Mouse (Mus musculus): Measurements from ENCODE around the gene Zfp971. TPM values are rescaled to one million over a fixed set of nuclear protein-coding genes. Genes with fewer than 3 reads are reported as not detected.
A peak's percentile ranks its signal among the peaks of the same experiment; 100 is the strongest.
"Not testable (repeated sequence)": the region's sequence is repeated elsewhere in the genome, so short reads cannot be mapped to it uniquely, and the experiment has no call there.

Gene Zfp971
- 13.2 and 16.4 TPM in 2 replicates for polyA plus RNA-seq (2014; fragmentation: Nextera tagmentation; extraction: Ambion mirVana)

GRCm38 (mm10) chr2:178023011-178023611 is at the start of gene Zfp971:
TSS of gene Zfp971 (plus strand) at chr2:178023284.
- peak within 1 kb of the TSS; percentile 56 for H3K4me3 ChIP-seq (ENCODE audit: low read depth, low read length)
- H3K9ac ChIP-seq (ENCODE audit: low read length) = peak within 1 kb of the TSS; percentile 64
- not testable (repeated sequence) for H3K27me3 ChIP-seq (ENCODE audit: control insufficient read depth, insufficient read depth, low read length); H3K9me3 ChIP-seq (ENCODE audit: control insufficient read depth, low read length); H3K36me3 ChIP-seq (ENCODE audit: control insufficient read depth, insufficient read depth, low read length); ATAC-seq (replicated peaks; ENCODE audit: low FRiP score); H3K4me1 ChIP-seq (replicated peaks; ENCODE audit: control insufficient read depth, insufficient read depth, low read length); H3K27ac ChIP-seq (ENCODE audit: low read depth, low read length)
- H3K4me2 ChIP-seq (ENCODE audit: low read depth, low read length, severe bottlenecking) = peak within 1 kb of the TSS; percentile 51
- WGBS = 1% methylated on average over 13 of the region's 15 CpGs
- DNase-seq (ENCODE audit: low spot score) = peak; percentile 67

- not testable (repeated sequence) for H3K4me3 ChIP-seq (ENCODE audit: low read depth, low read length); H3K9ac ChIP-seq (ENCODE audit: low read length); H3K27ac ChIP-seq (ENCODE audit: low read depth, low read length); DNase-seq (ENCODE audit: low spot score); H3K36me3 ChIP-seq (ENCODE audit: control insufficient read depth, insufficient read depth, low read length); ATAC-seq (replicated peaks; ENCODE audit: low FRiP score); H3K9me3 ChIP-seq (ENCODE audit: control insufficient read depth, low read length); H3K4me2 ChIP-seq (ENCODE audit: low read depth, low read length, severe bottlenecking); H3K27me3 ChIP-seq (ENCODE audit: control insufficient read depth, insufficient read depth, low read length); H3K4me1 ChIP-seq (replicated peaks; ENCODE audit: control insufficient read depth, insufficient read depth, low read length)
- 80% methylated on average over 6 of the region's 7 CpGs for WGBS
These were observed 48.3 kb upstream of the Zfp971 start for GRCm38 (mm10) chr2:177974814-177975213.

- not testable (repeated sequence) for H3K4me2 ChIP-seq (ENCODE audit: low read depth, low read length, severe bottlenecking); H3K36me3 ChIP-seq (ENCODE audit: control insufficient read depth, insufficient read depth, low read length); ATAC-seq (replicated peaks; ENCODE audit: low FRiP score); H3K9ac ChIP-seq (ENCODE audit: low read length); H3K27ac ChIP-seq (ENCODE audit: low read depth, low read length); H3K9me3 ChIP-seq (ENCODE audit: control insufficient read depth, low read length); DNase-seq (ENCODE audit: low spot score); H3K4me1 ChIP-seq (replicated peaks; ENCODE audit: control insufficient read depth, insufficient read depth, low read length); H3K27me3 ChIP-seq (ENCODE audit: control insufficient read depth, insufficient read depth, low read length); H3K4me3 ChIP-seq (ENCODE audit: low read depth, low read length)
- 77% methylated on average over 3 of the region's 3 CpGs for WGBS
These were observed 3.6 kb upstream of the Zfp971 start for GRCm38 (mm10) chr2:178019486-178019885.

GRCm38 (mm10) chr2:178020773-178021172 is 2.3 kb upstream of the Zfp971 start:
- not testable (repeated sequence) for H3K9ac ChIP-seq (ENCODE audit: low read length); H3K27ac ChIP-seq (ENCODE audit: low read depth, low read length); H3K36me3 ChIP-seq (ENCODE audit: control insufficient read depth, insufficient read depth, low read length); H3K9me3 ChIP-seq (ENCODE audit: control insufficient read depth, low read length); H3K4me1 ChIP-seq (replicated peaks; ENCODE audit: control insufficient read depth, insufficient read depth, low read length); DNase-seq (ENCODE audit: low spot score); H3K4me2 ChIP-seq (ENCODE audit: low read depth, low read length, severe bottlenecking); H3K4me3 ChIP-seq (ENCODE audit: low read depth, low read length); H3K27me3 ChIP-seq (ENCODE audit: control insufficient read depth, insufficient read depth, low read length); ATAC-seq (replicated peaks; ENCODE audit: low FRiP score)
- 89% methylated on average over 8 of the region's 8 CpGs for WGBS

- not testable (repeated sequence) for DNase-seq (ENCODE audit: low spot score); H3K9me3 ChIP-seq (ENCODE audit: control insufficient read depth, low read length)
- peak overlapping the region; percentile 64; the same call in 1 of the 2 replicates for H3K9ac ChIP-seq (ENCODE audit: low read length)
These were observed 777 bp downstream of the Zfp971 start for GRCm38 (mm10) chr2:178023861-178024260.

GRCm38 (mm10) chr2:178027601-178028000 is 4.5 kb downstream of the Zfp971 start:
- not testable (repeated sequence) for H3K27me3 ChIP-seq (ENCODE audit: control insufficient read depth, insufficient read depth, low read length); H3K36me3 ChIP-seq (ENCODE audit: control insufficient read depth, insufficient read depth, low read length); H3K4me2 ChIP-seq (ENCODE audit: low read depth, low read length, severe bottlenecking); H3K9ac ChIP-seq (ENCODE audit: low read length); H3K4me1 ChIP-seq (replicated peaks; ENCODE audit: control insufficient read depth, insufficient read depth, low read length); H3K4me3 ChIP-seq (ENCODE audit: low read depth, low read length); DNase-seq (ENCODE audit: low spot score); ATAC-seq (replicated peaks; ENCODE audit: low FRiP score); H3K27ac ChIP-seq (ENCODE audit: low read depth, low read length); H3K9me3 ChIP-seq (ENCODE audit: control insufficient read depth, low read length)
- 85% methylated on average over 2 of the region's 3 CpGs for WGBS

More at GRCm38 (mm10) chr2:178023861-178024260, 777 bp downstream of the Zfp971 start:
- peak overlapping the region; percentile 51 for H3K4me2 ChIP-seq (ENCODE audit: low read depth, low read length, severe bottlenecking)
- not testable (repeated sequence) for H3K27ac ChIP-seq (ENCODE audit: low read depth, low read length); H3K36me3 ChIP-seq (ENCODE audit: control insufficient read depth, insufficient read depth, low read length); ATAC-seq (replicated peaks; ENCODE audit: low FRiP score); H3K4me1 ChIP-seq (replicated peaks; ENCODE audit: control insufficient read depth, insufficient read depth, low read length); H3K27me3 ChIP-seq (ENCODE audit: control insufficient read depth, insufficient read depth, low read length)
- 16% methylated on average over 2 of the region's 2 CpGs for WGBS
- peak overlapping the region; percentile 56 for H3K4me3 ChIP-seq (ENCODE audit: low read depth, low read length)

GRCm38 (mm10) chr2:178058195-178058594 is 35.1 kb downstream of the Zfp971 start:
- WGBS = 5% methylated on average over 1 of the region's 1 CpGs
- H3K36me3 ChIP-seq (ENCODE audit: control insufficient read depth, insufficient read depth, low read length) = no peaks in the 10 kb centered on the region
- no peak overlapping the region for H3K4me3 ChIP-seq (ENCODE audit: low read depth, low read length)
- H3K27me3 ChIP-seq (ENCODE audit: control insufficient read depth, insufficient read depth, low read length) = no peaks in the 10 kb centered on the region
- H3K4me2 ChIP-seq (ENCODE audit: low read depth, low read length, severe bottlenecking) = no peak overlapping the region
- H3K4me1 ChIP-seq (replicated peaks; ENCODE audit: control insufficient read depth, insufficient read depth, low read length) = no peaks in the 10 kb centered on the region
- DNase-seq (ENCODE audit: low spot score) = peak; percentile 60
- H3K9me3 ChIP-seq (ENCODE audit: control insufficient read depth, low read length) = no peaks in the 10 kb centered on the region; the same call in 1 of the 2 replicates
- H3K9ac ChIP-seq (ENCODE audit: low read length) = no peak overlapping the region
- ATAC-seq (replicated peaks; ENCODE audit: low FRiP score) = no peak
- no peak overlapping the region for H3K27ac ChIP-seq (ENCODE audit: low read depth, low read length)

- not testable (repeated sequence) for H3K27me3 ChIP-seq (ENCODE audit: control insufficient read depth, insufficient read depth, low read length); H3K9ac ChIP-seq (ENCODE audit: low read length); H3K36me3 ChIP-seq (ENCODE audit: control insufficient read depth, insufficient read depth, low read length); ATAC-seq (replicated peaks; ENCODE audit: low FRiP score); H3K9me3 ChIP-seq (ENCODE audit: control insufficient read depth, low read length); DNase-seq (ENCODE audit: low spot score); H3K27ac ChIP-seq (ENCODE audit: low read depth, low read length); H3K4me1 ChIP-seq (replicated peaks; ENCODE audit: control insufficient read depth, insufficient read depth, low read length)
- H3K4me3 ChIP-seq (ENCODE audit: low read depth, low read length) = peak within 1 kb of the TSS; percentile 32
- WGBS = 0% methylated on average over 4 of the region's 14 CpGs
- peak within 1 kb of the TSS; percentile 35; the same call in 1 of the 2 replicates for H3K4me2 ChIP-seq (ENCODE audit: low read depth, low read length, severe bottlenecking)
These were observed 55.2 kb downstream of the Zfp971 start, which contains the start of gene Zfp931 for GRCm38 (mm10) chr2:178078166-178078717. TSS of gene Zfp931 (minus strand) at chr2:178078476.
